Mouse (Mus musculus) embryonic facial prominence, embryonic 11.5 days (tissue): ENCODE measurements around the gene Tbc1d30. TPM values are rescaled to one million over a fixed set of nuclear protein-coding genes. Genes with fewer than 3 reads are reported as not detected.

Source experiments
- ATAC-seq: fragments of 200-750 bp; cut with Nextera tagmentation; replicated peaks from 2 replicates; pipeline ENCODE4 v1.8.0; 2017; ENCODE audit warnings: low read depth; ENCODE audit not compliant: insufficient number of reproducible peaks, low FRiP score, low TSS enrichment
- DNase-seq: peaks from one replicate; pipeline ENCODE4 v3.0.0-alpha.2; 2015; ENCODE audit warnings: low spot score
- H3K27ac ChIP-seq: fragments of 300-500 bp; sonication (generic); replicated peaks from 2 replicates; pipeline ENCODE4 v1.5.1; 2014; ENCODE audit warnings: mild to moderate bottlenecking, low read depth, low read length, control low read depth
- H3K27me3 ChIP-seq: fragments of 300-500 bp; sonication (generic); 2 replicates; pipeline ENCODE4 v1.6.1; 2014; ENCODE audit warnings: mild to moderate bottlenecking, low read length, moderate library complexity, mixed read lengths; ENCODE audit not compliant: control insufficient read depth, insufficient read depth
- H3K36me3 ChIP-seq: fragments of 300-500 bp; sonication (generic); replicated peaks from 2 replicates; pipeline ENCODE4 v1.6.1; 2014; ENCODE audit warnings: low read depth, mild to moderate bottlenecking, low read length, moderate library complexity, mixed read lengths; ENCODE audit not compliant: control insufficient read depth, insufficient read depth
- H3K4me1 ChIP-seq: fragments of 300-500 bp; sonication (generic); 2 replicates; pipeline ENCODE4 v1.6.1; 2014; ENCODE audit warnings: low read length, mixed read lengths; ENCODE audit not compliant: control insufficient read depth, insufficient read depth
- H3K4me2 ChIP-seq: fragments of 300-500 bp; sonication (generic); 2 replicates; pipeline ENCODE4 v1.6.1; 2014; ENCODE audit warnings: low read depth, mild to moderate bottlenecking, control low read depth, low read length, moderate library complexity
- H3K4me3 ChIP-seq: fragments of 300-500 bp; sonication (generic); 2 replicates; pipeline ENCODE4 v1.5.1; 2014; ENCODE audit warnings: low read depth, low read length, control low read depth
- H3K9ac ChIP-seq: fragments of 300-500 bp; sonication (generic); replicated peaks from 2 replicates; pipeline ENCODE4 v1.6.1; 2014; ENCODE audit warnings: mild to moderate bottlenecking, control low read depth, low read length
- H3K9me3 ChIP-seq: fragments of 300-500 bp; sonication (generic); replicated peaks from 2 replicates; pipeline ENCODE4 v1.6.1; 2016; ENCODE audit warnings: mild to moderate bottlenecking, low read length, inconsistent platforms, mixed read lengths; ENCODE audit not compliant: control insufficient read depth
- WGBS: fragments of 180-500 bp; shearing (Covaris S2); extraction: QIAGEN DNeasy Blood & Tissue Kit; methylation state at CpG from one replicate; pipeline ENCODE4 v1.1.7; 2014; 5-methylcytosine and 5-hydroxymethylcytosine counted together
- polyA plus RNA-seq: library from polyadenylated mRNA; unstranded; fragments of >200 nt; fragmentation: Nextera tagmentation; extraction: Ambion mirVana; gene quantifications from 2 replicates; pipeline ENCODE4 v1.2.1, GENCODE M21; 2014

Gene Tbc1d30
- polyA plus RNA-seq, 1 experiment from 2014 or later = 2.7 TPM

DNA sequence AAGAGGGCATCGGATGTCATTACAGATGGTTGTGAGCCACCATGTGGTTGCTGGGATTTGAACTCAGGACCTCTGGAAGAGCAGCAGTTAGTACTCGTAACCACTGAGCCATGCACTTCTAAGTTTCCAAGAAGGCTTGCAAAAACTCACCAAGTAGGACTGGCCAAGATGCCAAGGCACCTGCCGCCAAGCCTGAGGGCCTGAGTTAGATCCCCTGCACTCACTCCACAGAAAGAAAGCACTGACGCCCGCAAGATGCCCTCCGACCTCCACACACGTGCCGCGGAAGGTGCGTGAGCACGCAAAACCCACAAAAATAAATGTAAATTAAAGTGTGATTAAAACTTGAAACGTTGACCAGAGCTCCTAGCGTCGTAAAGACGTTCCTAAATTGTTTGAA, 13.2 kb upstream of the Tbc1d30 start:
- Histone ChIP-seq H3K4me2 (peak overlapping the region; percentile 93), H3K4me3 (peak overlapping the region; percentile 97), H3K27me3 (no peaks in the 10 kb centered on the region), H3K4me1 (peaks cover 3% of the 10 kb centered on the region; the same call in 1 of the 2 replicates), H3K9me3 (no peaks in the 10 kb centered on the region), H3K36me3 (no peaks in the 10 kb centered on the region), H3K27ac (no peak overlapping the region), H3K9ac (peak overlapping the region; percentile 61)
- WGBS = 27% methylated on average over 15 of the region's 15 CpGs
- DNase-seq (no peak), ATAC-seq (no peak)

- no peak overlapping the region for H3K4me2 ChIP-seq
- H3K9ac ChIP-seq = no peak overlapping the region
- peaks cover 3% of the 10 kb centered on the region; the same call in 1 of the 2 replicates for H3K4me1 ChIP-seq
- no peak for DNase-seq
- no peak overlapping the region for H3K4me3 ChIP-seq
- no peaks in the 10 kb centered on the region for H3K36me3 ChIP-seq
- no peak overlapping the region for H3K27ac ChIP-seq
- H3K9me3 ChIP-seq = no peaks in the 10 kb centered on the region
- WGBS = 84% methylated on average over 8 of the region's 8 CpGs
- H3K27me3 ChIP-seq = no peaks in the 10 kb centered on the region
- ATAC-seq = no peak
Observed at GRCm38 (mm10) chr10:121363201-121363600, 12.1 kb upstream of the Tbc1d30 start.

DNA sequence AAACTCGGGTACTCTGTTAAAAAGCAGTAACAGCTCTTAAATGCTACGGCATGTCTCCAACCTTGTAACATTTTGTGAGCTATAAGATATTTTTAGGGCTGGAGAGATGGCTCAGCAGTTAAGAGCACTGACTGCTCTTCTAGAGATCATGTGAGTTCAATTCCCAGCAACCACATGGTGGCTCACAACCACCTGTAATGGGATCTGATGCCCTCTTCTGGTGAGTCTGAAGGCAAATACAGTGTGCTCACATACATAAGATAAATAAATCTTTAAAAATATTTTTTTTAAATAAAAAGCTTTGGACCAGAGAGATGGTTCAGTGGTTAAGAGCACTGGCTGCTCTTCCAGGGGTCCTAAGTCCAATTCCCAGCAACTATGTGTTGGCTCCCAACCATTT, 9.3 kb upstream of the Tbc1d30 start:
- no peak for ATAC-seq
- H3K36me3 ChIP-seq = no peaks in the 10 kb centered on the region
- H3K4me1 ChIP-seq = no peaks in the 10 kb centered on the region
- H3K4me2 ChIP-seq = no peak overlapping the region
- 92% methylated on average over 2 of the region's 2 CpGs for WGBS
- no peak for DNase-seq
- H3K27me3 ChIP-seq = no peaks in the 10 kb centered on the region
- no peaks in the 10 kb centered on the region for H3K9me3 ChIP-seq
- H3K9ac ChIP-seq = no peak overlapping the region
- H3K27ac ChIP-seq = no peak overlapping the region
- no peak overlapping the region for H3K4me3 ChIP-seq

GRCm38 (mm10) chr10:121351692-121352290, 713 bp upstream of the Tbc1d30 start:
- Histone ChIP-seq H3K36me3 (no peaks in the 10 kb centered on the region), H3K4me1 (peaks cover 5% of the 10 kb centered on the region), H3K9me3 (no peaks in the 10 kb centered on the region), H3K4me2 (no peak overlapping the region; the same call in 1 of the 2 replicates), H3K4me3 (peak overlapping the region; percentile 45), H3K27me3 (peaks cover 18% of the 10 kb centered on the region), H3K9ac (no peak overlapping the region), H3K27ac (no peak overlapping the region)
- ATAC-seq (no peak), DNase-seq (no peak)
- WGBS = 31% methylated on average over 15 of the region's 15 CpGs

- H3K27me3 ChIP-seq = peaks cover 18% of the 10 kb centered on the region
- no peak overlapping the region for H3K27ac ChIP-seq
- DNase-seq = peak; percentile 51
- H3K9ac ChIP-seq = no peak overlapping the region; the same call in 1 of the 2 replicates
- ATAC-seq = peak; percentile 68
- WGBS = under 1% methylated on average over 35 of the region's 35 CpGs
- peak overlapping the region; percentile 45 for H3K4me3 ChIP-seq
- peaks cover 5% of the 10 kb centered on the region for H3K4me1 ChIP-seq
- H3K36me3 ChIP-seq = no peaks in the 10 kb centered on the region
- H3K4me2 ChIP-seq = peak overlapping the region; percentile 83
- H3K9me3 ChIP-seq = no peaks in the 10 kb centered on the region
Observed at GRCm38 (mm10) chr10:121350357-121351065, 567 bp downstream of the Tbc1d30 start.

DNA sequence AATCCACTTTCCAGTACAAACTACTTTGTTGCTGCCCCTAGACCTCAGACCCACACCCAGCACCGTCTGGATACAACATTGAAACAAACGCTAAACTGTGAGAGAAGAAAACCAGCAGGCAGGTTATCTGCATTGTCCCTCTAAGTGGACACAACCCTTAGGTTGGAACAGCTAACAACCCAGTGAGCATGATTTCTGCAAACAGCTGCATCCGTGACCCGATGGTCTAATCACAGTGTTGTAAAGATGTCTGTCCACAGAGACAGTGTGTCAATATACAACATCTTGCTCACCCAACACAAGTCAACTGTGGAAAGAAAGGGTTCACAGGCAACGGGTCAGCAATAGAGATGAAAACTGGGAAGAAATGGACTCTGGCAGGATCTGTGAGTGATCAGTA, 1.8 kb downstream of the Tbc1d30 start:
- DNase-seq (no peak), ATAC-seq (no peak)
- Histone ChIP-seq H3K9ac (no peak overlapping the region), H3K4me1 (peaks cover 5% of the 10 kb centered on the region), H3K27ac (no peak overlapping the region), H3K36me3 (no peaks in the 10 kb centered on the region), H3K4me3 (no peak overlapping the region), H3K4me2 (no peak overlapping the region), H3K27me3 (peaks cover 18% of the 10 kb centered on the region), H3K9me3 (no peaks in the 10 kb centered on the region)
- 47% methylated on average over 5 of the region's 5 CpGs for WGBS

DNA sequence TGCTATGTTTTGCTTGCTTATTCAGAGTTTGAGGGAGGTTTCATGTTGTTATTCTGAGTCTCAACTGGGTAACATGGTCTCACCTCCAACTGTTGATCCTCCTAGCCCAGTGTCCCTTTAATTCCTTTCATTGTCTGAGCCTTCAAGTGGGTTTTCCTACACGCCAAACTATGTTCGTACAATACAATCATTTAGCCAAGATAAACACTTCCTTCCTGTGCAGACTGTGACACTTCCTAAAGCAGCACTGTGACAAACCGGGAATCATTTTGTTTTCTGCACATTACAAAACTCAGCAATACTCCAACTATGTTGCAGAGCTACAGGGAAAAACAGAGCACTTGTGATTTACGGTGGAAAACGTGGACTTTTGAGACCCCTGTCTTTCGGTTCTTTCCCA, 7.2 kb downstream of the Tbc1d30 start:
- no peak for ATAC-seq
- Histone ChIP-seq H3K27me3 (no peaks in the 10 kb centered on the region), H3K4me3 (no peak overlapping the region), H3K36me3 (no peaks in the 10 kb centered on the region), H3K27ac (no peak overlapping the region), H3K4me2 (no peak overlapping the region), H3K4me1 (no peaks in the 10 kb centered on the region), H3K9me3 (no peaks in the 10 kb centered on the region), H3K9ac (no peak overlapping the region)
- 60% methylated on average over 6 of the region's 6 CpGs for WGBS
- DNase-seq = no peak

DNA sequence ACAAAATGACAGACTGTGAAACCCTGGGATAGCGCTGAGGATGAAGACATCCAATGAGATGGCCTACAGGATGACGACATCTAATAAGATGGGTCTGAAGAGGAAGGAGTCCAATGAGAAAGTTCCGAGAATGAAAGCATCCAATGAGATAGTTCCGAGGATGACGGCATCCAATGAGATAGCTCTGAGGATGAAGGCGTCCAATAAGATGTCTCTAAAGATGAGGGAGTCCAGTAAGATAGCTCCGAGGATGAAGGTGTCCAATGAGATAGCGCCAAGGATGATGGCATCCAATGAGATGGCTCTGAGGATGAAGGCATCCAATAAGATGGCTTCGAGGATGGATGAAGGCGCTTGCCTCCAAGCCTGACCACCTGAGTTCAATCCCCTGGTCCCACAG, 8.8 kb downstream of the Tbc1d30 start:
- ATAC-seq = no peak
- H3K9ac ChIP-seq = no peak overlapping the region

More for the DNA sequence above, 8.8 kb downstream of the Tbc1d30 start:
- Histone ChIP-seq H3K4me2 (no peak overlapping the region), H3K27ac (no peak overlapping the region), H3K4me1 (no peaks in the 10 kb centered on the region), H3K36me3 (no peaks in the 10 kb centered on the region), H3K4me3 (no peak overlapping the region), H3K27me3 (no peaks in the 10 kb centered on the region), H3K9me3 (no peaks in the 10 kb centered on the region)
- DNase-seq = no peak
- 92% methylated on average over 10 of the region's 10 CpGs for WGBS
